Mouse (Mus musculus) right cerebral cortex, adult 2 months (tissue): ENCODE measurements around the gene Ccdc153.
A peak's percentile ranks its signal among the peaks of the same experiment; 100 is the strongest.

Source experiments
- DNase-seq, 2 experiments: peaks; one replicate each; pipeline ENCODE4 v3.0.0; 2021 to 2022; ENCODE audit warnings: low spot score in 2 of 2

Ccdc153 gene

GRCm38 (mm10) chr9:44240399-44240798 is at the start of gene Ccdc153:
Gene Ccdc153, plus strand, starts transcription at chr9:44240676.
- no peak for DNase-seq

DNA sequence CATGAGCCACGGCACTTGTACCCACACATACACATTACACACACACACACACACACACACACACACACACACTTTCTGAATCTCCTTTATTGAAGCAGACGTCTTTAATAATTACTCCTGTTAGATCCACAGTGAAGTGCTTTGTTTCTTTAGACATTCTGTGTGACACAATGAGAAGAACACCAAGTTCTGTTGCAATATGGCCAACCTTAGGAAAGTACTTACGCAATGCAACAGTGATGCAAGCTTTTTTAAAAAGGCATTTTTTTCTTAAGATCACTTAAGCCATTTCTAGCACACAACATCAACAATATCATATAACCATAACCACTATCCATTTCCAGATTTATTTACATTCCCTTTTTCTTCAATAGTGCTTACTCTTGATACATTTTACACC is 49.3 kb upstream of the Ccdc153 start:
- DNase-seq, result no peak

- DNase-seq, result no peak
Measured at GRCm38 (mm10) chr9:44192312-44192711, 48.2 kb upstream of the Ccdc153 start.

DNA sequence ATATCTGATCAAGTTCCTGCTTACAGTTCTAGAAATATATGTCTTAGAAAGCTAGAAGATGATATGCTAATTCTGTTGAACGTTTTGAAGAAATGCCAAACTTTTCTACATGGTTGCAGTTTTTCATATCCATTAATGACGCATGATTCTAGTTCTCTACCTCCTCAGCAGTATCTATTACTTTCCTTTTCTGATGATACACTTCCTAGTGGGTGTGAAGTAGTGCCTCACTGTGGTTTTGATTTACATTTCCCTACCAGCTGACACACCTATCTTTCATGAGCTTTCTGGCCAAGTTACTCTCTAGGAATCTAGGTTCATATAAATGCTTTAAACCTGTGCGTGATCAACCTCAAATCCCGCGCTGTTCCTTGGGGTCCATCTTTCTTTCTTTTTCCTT is 47.7 kb upstream of the Ccdc153 start:
- DNase-seq, result no peak

DNA sequence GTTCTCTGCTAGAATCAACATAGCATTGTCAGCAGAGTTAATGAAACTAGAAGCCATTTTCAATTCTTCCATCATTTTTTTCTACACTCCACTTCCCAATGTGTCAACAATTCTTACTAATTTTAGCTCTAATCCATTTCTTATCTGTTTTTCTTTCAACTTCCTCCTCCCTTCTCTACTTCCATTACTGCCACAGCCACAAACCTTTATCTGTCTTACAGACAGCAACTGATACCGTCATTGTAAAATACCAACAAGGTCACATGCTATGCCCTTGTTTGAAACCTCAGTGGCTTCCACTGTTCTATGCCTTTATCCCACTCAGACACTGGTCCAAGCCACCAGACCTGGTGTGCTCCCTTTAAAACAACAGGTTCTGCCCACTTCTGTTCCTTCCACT is 46.5 kb upstream of the Ccdc153 start:
- no peak for DNase-seq

GRCm38 (mm10) chr9:44196354-44196753 is 44.1 kb upstream of the Ccdc153 start:
- DNase-seq, result no peak

DNA sequence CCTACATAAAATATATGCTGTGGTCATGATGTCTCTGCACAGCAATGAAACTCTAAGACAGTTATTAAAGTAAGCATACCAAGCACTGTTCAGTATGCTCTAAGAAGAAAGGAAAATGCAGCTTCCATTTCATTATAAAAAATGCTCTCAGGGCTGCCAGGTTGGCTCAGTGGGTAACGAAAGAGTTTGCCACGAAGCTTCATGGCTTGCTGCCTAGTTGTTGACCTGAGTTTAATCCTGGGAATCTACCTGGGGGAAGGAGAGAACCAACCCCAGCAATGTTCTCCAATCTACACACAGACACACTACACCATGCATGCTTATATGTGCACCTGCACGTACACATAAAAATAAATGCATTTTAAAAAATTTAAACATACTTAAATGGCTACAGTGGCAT is 41.3 kb upstream of the Ccdc153 start:
- DNase-seq, result no peak

DNA sequence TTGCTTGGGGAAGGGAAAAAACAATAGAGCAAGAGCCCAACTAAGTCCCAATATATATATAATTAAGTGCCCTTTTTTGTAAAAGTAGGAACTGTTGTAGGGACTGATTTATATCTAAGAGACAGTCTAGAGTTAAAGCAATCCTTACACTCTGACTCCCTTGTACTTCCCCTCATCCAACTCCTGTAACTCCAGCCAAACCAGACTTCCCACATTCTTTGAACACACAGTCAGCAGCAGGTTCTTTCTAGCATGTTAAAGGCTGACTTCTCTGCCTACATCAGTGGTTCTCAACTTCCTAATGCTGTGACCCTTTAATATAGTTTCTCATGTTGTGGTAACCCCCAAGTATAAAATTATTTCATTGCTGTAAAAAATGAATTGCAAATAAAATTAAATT is 40.9 kb upstream of the Ccdc153 start:
- DNase-seq, result no peak

DNA sequence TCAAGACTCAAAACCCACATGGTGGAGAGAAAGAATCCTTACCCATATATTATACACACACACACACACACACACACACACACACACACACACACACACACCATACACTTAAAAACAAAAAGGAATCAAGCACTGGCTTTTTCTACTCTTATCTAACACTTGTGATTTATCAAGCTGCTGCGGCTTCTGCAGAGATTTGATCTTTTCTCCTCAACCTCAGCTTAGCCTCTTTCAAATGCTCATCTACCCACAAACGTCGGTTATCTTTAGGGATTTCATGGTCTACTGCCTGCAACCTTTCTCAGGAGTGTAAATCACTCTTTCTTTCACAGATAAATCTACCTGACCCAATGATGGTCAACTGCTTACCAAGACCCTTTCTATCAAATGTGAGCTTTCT is 40.0 kb upstream of the Ccdc153 start:
- no peak for DNase-seq

GRCm38 (mm10) chr9:44207840-44208239 is 32.6 kb upstream of the Ccdc153 start:
- no peak for DNase-seq

- DNase-seq, result no peak
Measured at GRCm38 (mm10) chr9:44209416-44209815, 31.1 kb upstream of the Ccdc153 start.

DNA sequence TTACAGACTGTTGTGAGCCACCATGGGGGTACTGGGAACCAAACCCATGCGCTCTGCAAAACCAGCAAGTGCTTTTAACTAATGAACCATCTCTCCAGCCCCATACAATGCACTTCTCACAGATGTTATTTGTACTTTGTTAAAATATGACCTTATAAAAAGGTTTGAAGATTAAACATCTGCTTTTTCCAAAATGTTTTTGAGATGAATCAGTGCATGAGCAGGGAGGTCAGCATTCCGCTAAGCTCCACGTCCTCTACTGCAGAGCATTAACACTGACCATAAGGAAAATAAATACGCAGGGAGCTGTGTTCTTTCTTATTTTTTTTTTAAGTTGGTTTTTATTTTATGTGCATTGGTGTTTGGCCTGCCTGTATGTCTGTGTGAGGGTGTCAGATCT is 28.1 kb upstream of the Ccdc153 start:
- no peak for DNase-seq

DNA sequence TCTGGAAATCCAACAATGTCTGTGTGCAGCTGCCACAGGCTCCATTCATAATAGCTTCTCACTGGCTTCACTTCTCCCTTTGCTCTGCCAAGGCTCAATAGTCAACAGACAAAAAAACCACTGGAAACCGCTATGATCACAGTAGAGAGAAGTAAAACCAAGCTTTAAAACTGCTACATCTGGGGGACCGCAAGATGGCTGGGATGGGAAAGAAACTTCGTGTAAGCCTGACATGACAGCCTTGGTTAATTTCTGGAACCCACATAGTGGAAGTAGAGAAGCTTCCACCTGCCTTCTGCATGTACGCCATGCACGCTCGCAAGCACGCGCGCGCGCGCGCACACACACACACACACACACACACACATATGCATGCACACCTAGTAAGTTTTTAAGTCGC is 26.9 kb upstream of the Ccdc153 start:
- no peak for DNase-seq

- peak; percentile 18 to 44 for DNase-seq
Measured at GRCm38 (mm10) chr9:44225993-44226392, 14.5 kb upstream of the Ccdc153 start.

DNA sequence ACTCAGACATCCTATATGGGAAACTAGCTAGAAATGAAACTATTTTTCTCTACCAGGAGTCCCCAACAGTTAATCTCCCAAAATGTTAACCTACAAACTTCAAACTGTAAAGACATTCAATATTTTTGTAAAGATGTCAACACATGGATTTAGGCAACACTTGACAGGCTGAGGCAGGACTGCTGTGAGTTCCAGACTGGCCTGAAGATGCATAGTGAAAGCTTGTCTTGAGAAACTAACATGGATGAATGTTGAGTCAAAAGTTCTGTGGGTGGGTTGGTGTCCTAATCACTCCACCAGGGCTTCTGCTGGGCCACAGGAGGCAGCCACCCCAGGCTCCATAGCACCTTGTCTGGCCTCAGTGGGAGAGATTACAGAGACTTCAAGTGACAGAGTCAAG is 8.9 kb upstream of the Ccdc153 start:
- no peak for DNase-seq

GRCm38 (mm10) chr9:44233021-44233801 is 7.3 kb upstream of the Ccdc153 start:
- no peak for DNase-seq

GRCm38 (mm10) chr9:44233802-44234478 is 6.5 kb upstream of the Ccdc153 start, which contains the start of gene Cbl:
Gene Cbl, minus strand, starts transcription at chr9:44234049.
- DNase-seq, result peak; percentile 100

DNA sequence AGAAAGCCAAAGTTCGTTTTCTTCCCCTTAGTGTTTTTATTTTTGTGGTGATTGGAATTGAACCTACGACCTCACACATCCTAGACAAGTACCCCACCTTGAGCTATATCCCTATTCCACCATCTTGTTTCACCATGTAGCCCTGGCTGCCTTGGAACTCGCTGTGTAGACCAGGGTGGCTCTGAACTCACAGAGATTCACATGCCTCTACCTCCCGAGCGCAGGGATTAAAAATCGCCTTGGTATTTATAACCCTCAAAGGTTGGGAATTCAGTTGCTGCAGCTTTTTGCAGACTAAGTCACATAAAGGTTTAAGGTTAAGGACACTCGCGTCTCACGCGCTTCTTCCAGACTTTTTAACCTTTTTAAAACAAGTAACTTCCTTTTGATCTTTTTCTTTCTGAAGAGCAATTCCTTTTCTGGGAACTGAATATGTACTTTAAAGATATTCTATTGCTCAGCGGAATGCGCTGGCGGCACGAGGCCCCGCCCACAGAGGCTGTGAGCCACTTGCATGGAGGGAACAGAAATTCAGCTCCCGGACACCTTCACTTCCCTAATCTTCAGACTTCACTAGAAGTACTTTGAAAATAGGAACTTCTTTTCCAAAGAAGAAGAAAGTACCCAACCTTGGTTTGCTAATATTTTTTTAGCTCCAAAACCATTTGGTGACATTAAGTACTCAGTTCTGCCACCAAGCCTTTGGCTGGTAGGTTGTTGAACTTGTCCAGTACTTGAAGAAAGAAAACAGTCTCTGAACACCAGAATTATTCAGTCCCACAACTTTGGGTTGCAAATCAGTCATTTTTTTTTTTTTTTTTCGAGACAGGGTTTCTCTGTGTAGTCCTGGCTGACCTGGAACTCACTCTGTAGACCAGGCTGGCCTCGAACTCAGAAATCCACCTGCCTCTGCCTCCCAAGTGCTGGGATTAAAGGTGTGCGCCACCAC is 5.7 kb upstream of the Ccdc153 start:
- peak; percentile 41 to 51 for DNase-seq

DNA sequence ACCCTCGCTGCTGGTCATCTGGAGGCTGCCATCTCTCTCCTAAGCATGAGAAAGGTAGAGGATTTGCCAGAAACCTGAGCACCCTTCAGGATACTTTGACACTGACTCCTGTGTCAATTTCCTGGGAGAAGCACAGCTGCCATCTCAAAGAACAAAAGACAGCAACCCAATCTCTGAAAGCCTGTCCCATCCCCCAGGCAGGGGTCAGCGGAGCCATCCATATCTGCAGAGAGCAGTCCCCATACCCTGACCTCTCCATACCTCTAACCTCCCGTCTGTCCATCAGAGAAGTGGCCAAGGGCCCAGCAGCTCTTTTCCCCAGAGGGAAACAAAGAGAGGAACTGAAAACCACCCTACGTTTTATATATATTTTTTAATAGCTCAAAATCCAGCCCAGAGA is 3.9 kb upstream of the Ccdc153 start:
- no peak for DNase-seq

GRCm38 (mm10) chr9:44237128-44237527 is 3.3 kb upstream of the Ccdc153 start:
- no peak for DNase-seq

DNA sequence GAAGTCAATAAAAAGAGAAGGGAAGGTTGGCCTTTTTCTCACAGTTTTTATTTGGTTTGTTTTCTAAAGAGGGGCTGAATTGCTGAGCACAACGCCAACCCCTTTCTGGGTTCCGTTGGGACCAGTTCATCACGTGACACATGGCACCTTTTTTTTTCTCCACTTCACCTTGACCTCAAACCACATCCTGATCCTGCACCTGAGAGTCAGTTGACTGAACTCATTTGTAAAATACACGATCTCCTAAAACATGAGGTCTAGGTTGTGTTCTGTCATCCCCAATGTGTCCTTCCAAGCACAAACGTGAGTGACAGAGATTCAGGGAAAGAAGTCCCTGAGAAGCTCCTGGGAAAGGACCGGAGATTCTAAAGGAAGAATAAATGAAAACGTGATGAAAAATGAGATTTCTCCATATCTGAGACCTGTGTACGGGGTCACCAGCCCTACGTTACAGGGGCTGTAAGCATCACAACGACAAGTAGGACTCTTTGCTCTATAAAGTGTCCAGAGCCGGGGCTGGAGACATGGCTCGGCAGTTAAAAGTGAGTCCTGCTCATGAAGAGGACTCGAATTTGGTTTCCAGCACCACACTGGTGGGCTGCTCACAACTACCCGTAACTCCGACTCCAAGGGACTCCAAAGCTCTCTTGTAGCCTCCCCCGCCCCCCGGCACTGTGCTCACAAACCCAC is 1.8 kb upstream of the Ccdc153 start:
- DNase-seq, result no peak

- peak; percentile 59 to 64 for DNase-seq
Measured at GRCm38 (mm10) chr9:44239447-44239846, 1.0 kb upstream of the Ccdc153 start.
